Mouse (Mus musculus) liver, adult 2 months (tissue): ENCODE data around the gene Ube4a.

Experiments
- CTCF ChIP-seq: fragments of 200-500 bp; IDR thresholded peaks from 2 replicates; pipeline ENCODE4 v1.5.1; 2011; ENCODE audit warnings: low read depth, low read length, control low read depth
- POLR2A ChIP-seq: fragments of 200-500 bp; IDR thresholded peaks from 2 replicates; pipeline ENCODE4 v1.6.1; 2011; ENCODE audit warnings: low read length, control low read depth; ENCODE audit not compliant: insufficient read depth; ENCODE audit errors: extremely low read depth

- no peak for TF ChIP-seq CTCF
- no peak for TF ChIP-seq POLR2A
These were observed 45.1 kb upstream of the Ube4a start for GRCm38 (mm10) chr9:45010461-45010860.
